Mouse (Mus musculus) liver, embryonic 16.5 days (tissue): ENCODE measurements around the gene St3gal6. TPM values are rescaled to one million over a fixed set of nuclear protein-coding genes. Genes with fewer than 3 reads are reported as not detected.

Source experiments
- ATAC-seq: fragments of 200-750 bp; cut with Nextera tagmentation; 2 replicates; pipeline ENCODE4 v1.8.0; 2017; ENCODE audit warnings: low read depth, mild to moderate bottlenecking, moderate number of reproducible peaks, moderate library complexity
- H3K27ac ChIP-seq: fragments of 300-500 bp; sonication (generic); 2 replicates; pipeline ENCODE4 v1.5.1; 2014; ENCODE audit warnings: mild to moderate bottlenecking, low read length
- H3K27me3 ChIP-seq: fragments of 300-500 bp; sonication (generic); 2 replicates; pipeline ENCODE4 v1.6.1; 2014; ENCODE audit warnings: low read depth, low read length, mixed read lengths; ENCODE audit not compliant: control insufficient read depth, insufficient read depth
- H3K36me3 ChIP-seq: fragments of 300-500 bp; sonication (generic); 2 replicates; pipeline ENCODE4 v1.6.1; 2014; ENCODE audit warnings: mild to moderate bottlenecking; ENCODE audit not compliant: control insufficient read depth, insufficient read depth
- H3K4me1 ChIP-seq: fragments of 300-500 bp; sonication (generic); 2 replicates; pipeline ENCODE4 v1.6.1; 2014; ENCODE audit warnings: low read depth, low read length, mixed read lengths; ENCODE audit not compliant: control insufficient read depth
- H3K4me2 ChIP-seq: fragments of 300-500 bp; sonication (generic); 2 replicates; pipeline ENCODE4 v1.6.1; 2014; ENCODE audit warnings: low read depth, low read length, mixed read lengths
- H3K4me3 ChIP-seq: fragments of 300-500 bp; sonication (generic); 2 replicates; pipeline ENCODE4 v1.5.1; 2014; ENCODE audit warnings: low read depth, mild to moderate bottlenecking, low read length
- H3K9ac ChIP-seq: fragments of 300-500 bp; sonication (generic); 2 replicates; pipeline ENCODE4 v1.6.1; 2014; ENCODE audit warnings: low read depth, low read length
- H3K9me3 ChIP-seq: fragments of 300-500 bp; sonication (generic); replicated peaks from 2 replicates; pipeline ENCODE4 v1.6.1; 2016; ENCODE audit warnings: low read length; ENCODE audit not compliant: control insufficient read depth
- WGBS: fragments of 180-500 bp; shearing (Covaris S2); extraction: QIAGEN DNeasy Blood & Tissue Kit; methylation state at CpG from one replicate; pipeline ENCODE4 v1.1.7; 2014; ENCODE audit not compliant: insufficient replicate concordance; 5-methylcytosine and 5-hydroxymethylcytosine counted together
- polyA plus RNA-seq: library from polyadenylated mRNA; unstranded; fragments of >200 nt; fragmentation: Nextera tagmentation; extraction: Ambion mirVana; gene quantifications from 2 replicates; pipeline ENCODE4 v1.2.1, GENCODE M21; 2015

The St3gal6 gene
- polyA plus RNA-seq, 1 experiment from 2014 or later = 25.1 TPM

GRCm38 (mm10) chr16:58516161-58516560, 7.9 kb downstream of the St3gal6 start:
- ATAC-seq = no peak
- Histone ChIP-seq H3K27ac (0 out of 2 replicates have a peak overlapping the region, but pooled peaks have one; percentile 17), H3K9ac (peak overlapping the region; percentile 24; the same call in 1 of the 2 replicates), H3K27me3 (no peaks in the 10 kb centered on the region), H3K9me3 (no peaks in the 10 kb centered on the region), H3K4me1 (peaks cover 47% of the 10 kb centered on the region), H3K4me2 (no peak overlapping the region), H3K36me3 (no peaks in the 10 kb centered on the region), H3K4me3 (no peak overlapping the region)
- WGBS = 93% methylated on average over 2 of the region's 2 CpGs

- Histone ChIP-seq H3K4me2 (peak overlapping the region; percentile 38), H3K36me3 (no peaks in the 10 kb centered on the region), H3K9ac (no peak overlapping the region), H3K27me3 (no peaks in the 10 kb centered on the region), H3K4me1 (peaks cover 37% of the 10 kb centered on the region), H3K27ac (peak overlapping the region; percentile 73), H3K9me3 (no peaks in the 10 kb centered on the region), H3K4me3 (peak overlapping the region; percentile 27; the same call in 1 of the 2 replicates)
- peak; percentile 94 for ATAC-seq
- 42% methylated on average over 9 of the region's 9 CpGs for WGBS
These were observed 9.5 kb downstream of the St3gal6 start for GRCm38 (mm10) chr16:58514565-58514964.

GRCm38 (mm10) chr16:58513755-58514154, 10.3 kb downstream of the St3gal6 start:
- Histone ChIP-seq H3K27me3 (no peaks in the 10 kb centered on the region), H3K36me3 (no peaks in the 10 kb centered on the region), H3K4me2 (no peak overlapping the region), H3K9ac (no peak overlapping the region), H3K27ac (peak overlapping the region; percentile 21; the same call in 1 of the 2 replicates), H3K9me3 (no peaks in the 10 kb centered on the region), H3K4me1 (peaks cover 29% of the 10 kb centered on the region), H3K4me3 (no peak overlapping the region)
- no peak for ATAC-seq
- 41% methylated on average over 6 of the region's 6 CpGs for WGBS

- WGBS = 92% methylated on average over 3 of the region's 3 CpGs
- H3K9ac ChIP-seq = no peak overlapping the region
- no peaks in the 10 kb centered on the region for H3K27me3 ChIP-seq
- no peak overlapping the region for H3K4me2 ChIP-seq
- no peak for ATAC-seq
- peaks cover 21% of the 10 kb centered on the region for H3K4me1 ChIP-seq
- no peak overlapping the region for H3K27ac ChIP-seq
- H3K36me3 ChIP-seq = no peaks in the 10 kb centered on the region
- no peak overlapping the region for H3K4me3 ChIP-seq
- H3K9me3 ChIP-seq = no peaks in the 10 kb centered on the region
These were observed 11.2 kb downstream of the St3gal6 start for GRCm38 (mm10) chr16:58512887-58513286.

GRCm38 (mm10) chr16:58512181-58512761, 11.8 kb downstream of the St3gal6 start:
- no peak for ATAC-seq
- Histone ChIP-seq H3K9ac (no peak overlapping the region), H3K4me2 (no peak overlapping the region), H3K27me3 (no peaks in the 10 kb centered on the region), H3K36me3 (no peaks in the 10 kb centered on the region), H3K27ac (peak overlapping the region; percentile 60; the same call in 1 of the 2 replicates), H3K9me3 (no peaks in the 10 kb centered on the region), H3K4me3 (no peak overlapping the region), H3K4me1 (peaks cover 21% of the 10 kb centered on the region)
- WGBS = 69% methylated on average over 9 of the region's 9 CpGs

GRCm38 (mm10) chr16:58504945-58505344, 19.1 kb downstream of the St3gal6 start:
- Histone ChIP-seq H3K9ac (no peak overlapping the region), H3K4me1 (peaks cover 14% of the 10 kb centered on the region), H3K9me3 (no peaks in the 10 kb centered on the region), H3K36me3 (no peaks in the 10 kb centered on the region), H3K27ac (no peak overlapping the region), H3K4me3 (no peak overlapping the region), H3K4me2 (no peak overlapping the region), H3K27me3 (no peaks in the 10 kb centered on the region)
- ATAC-seq = no peak

- no peak for ATAC-seq
- Histone ChIP-seq H3K4me2 (no peak overlapping the region), H3K27ac (peak overlapping the region; percentile 35), H3K9me3 (no peaks in the 10 kb centered on the region), H3K27me3 (no peaks in the 10 kb centered on the region), H3K9ac (no peak overlapping the region), H3K4me3 (no peak overlapping the region), H3K4me1 (peaks cover 38% of the 10 kb centered on the region), H3K36me3 (no peaks in the 10 kb centered on the region)
- WGBS = 55% methylated on average over 6 of the region's 6 CpGs
These were observed 21.5 kb downstream of the St3gal6 start for GRCm38 (mm10) chr16:58502566-58502965.

- ATAC-seq = no peak
- 14% methylated on average over 6 of the region's 6 CpGs for WGBS
These were observed 22.2 kb downstream of the St3gal6 start for GRCm38 (mm10) chr16:58501760-58502301.

GRCm38 (mm10) chr16:58499650-58500049, 24.4 kb downstream of the St3gal6 start:
- Histone ChIP-seq H3K4me1 (peaks cover 51% of the 10 kb centered on the region), H3K4me2 (no peak overlapping the region), H3K27ac (peak overlapping the region; percentile 96), H3K9me3 (no peaks in the 10 kb centered on the region), H3K4me3 (no peak overlapping the region), H3K27me3 (no peaks in the 10 kb centered on the region), H3K36me3 (no peaks in the 10 kb centered on the region), H3K9ac (no peak overlapping the region; the same call in 1 of the 2 replicates)
- 62% methylated on average over 5 of the region's 5 CpGs for WGBS
- no peak for ATAC-seq

More at GRCm38 (mm10) chr16:58501760-58502301, 22.2 kb downstream of the St3gal6 start:
- H3K27me3 ChIP-seq = no peaks in the 10 kb centered on the region
- peaks cover 45% of the 10 kb centered on the region for H3K4me1 ChIP-seq
- no peaks in the 10 kb centered on the region for H3K36me3 ChIP-seq
- 0 out of 2 replicates have a peak overlapping the region, but pooled peaks have one; percentile 0 for H3K4me2 ChIP-seq
- no peaks in the 10 kb centered on the region for H3K9me3 ChIP-seq
- no peak overlapping the region for H3K9ac ChIP-seq
- peak overlapping the region; percentile 35 for H3K27ac ChIP-seq
- no peak overlapping the region for H3K4me3 ChIP-seq
